Mouse (Mus musculus) granulocyte monocyte progenitor cell, adult 5-6 weeks (primary cell): ENCODE measurements at regions not wholly inside any gene's neighbourhood (a gene's known extent, or its start where the extent isn't known, plus 50 kb on each side); places are given as distances from the start of the nearest gene placed in this dataset.
A peak's percentile ranks its signal among the peaks of the same experiment; 100 is the strongest.

ENCODE experiments used
- ATAC-seq: replicated peaks from 2 replicates; pipeline ENCODE4 v1.8.0; 2016; ENCODE audit warnings: mild to moderate bottlenecking, moderate TSS enrichment, inconsistent platforms; ENCODE audit not compliant: poor library complexity, severe bottlenecking

DNA sequence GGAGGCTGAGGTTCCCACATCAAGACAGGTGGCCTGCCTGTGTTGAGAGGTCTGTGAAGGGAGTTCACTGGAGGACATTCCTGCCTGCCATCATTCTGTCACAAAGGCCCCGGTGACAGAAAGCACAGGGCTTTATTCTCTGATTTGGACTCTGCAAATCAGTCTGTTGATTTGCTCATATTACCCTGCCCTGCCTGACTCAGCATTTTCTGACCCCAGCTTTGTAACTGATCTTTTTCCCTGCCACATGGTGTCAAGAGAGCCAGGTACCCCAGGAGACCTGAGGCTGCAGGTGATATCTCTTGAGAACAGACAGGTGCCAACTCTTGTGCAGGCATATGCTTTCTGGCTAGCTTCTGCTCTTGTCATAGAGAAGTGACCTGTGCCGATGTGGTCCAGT, 906.5 kb upstream of the Lrrc6 start:
- no peak for ATAC-seq

DNA sequence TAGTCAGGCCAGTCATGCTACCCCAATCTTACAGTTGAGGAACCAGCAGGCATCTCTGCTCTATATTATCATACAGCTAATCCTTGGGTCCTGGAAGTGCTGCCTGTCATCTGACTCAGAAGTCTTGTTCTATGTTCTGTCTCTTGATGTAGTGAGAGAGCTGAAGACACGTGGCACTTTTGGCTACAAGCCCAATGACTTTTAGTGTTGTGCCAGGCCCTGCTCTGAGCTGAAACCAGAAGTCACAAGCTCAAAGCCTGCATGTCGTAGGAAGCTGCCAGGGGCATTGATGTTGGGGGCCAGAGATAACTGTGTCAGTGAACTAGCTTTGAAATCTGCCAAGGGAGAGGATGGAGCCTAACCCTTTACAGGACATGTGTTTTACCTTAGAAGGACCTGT, 904.8 kb upstream of the Lrrc6 start:
- no peak for ATAC-seq

- ATAC-seq = no peak
These were observed 904.3 kb upstream of the Lrrc6 start for GRCm38 (mm10) chr15:67405011-67405410.

- ATAC-seq = no peak
These were observed 901.6 kb upstream of the Lrrc6 start for GRCm38 (mm10) chr15:67402310-67402709.

DNA sequence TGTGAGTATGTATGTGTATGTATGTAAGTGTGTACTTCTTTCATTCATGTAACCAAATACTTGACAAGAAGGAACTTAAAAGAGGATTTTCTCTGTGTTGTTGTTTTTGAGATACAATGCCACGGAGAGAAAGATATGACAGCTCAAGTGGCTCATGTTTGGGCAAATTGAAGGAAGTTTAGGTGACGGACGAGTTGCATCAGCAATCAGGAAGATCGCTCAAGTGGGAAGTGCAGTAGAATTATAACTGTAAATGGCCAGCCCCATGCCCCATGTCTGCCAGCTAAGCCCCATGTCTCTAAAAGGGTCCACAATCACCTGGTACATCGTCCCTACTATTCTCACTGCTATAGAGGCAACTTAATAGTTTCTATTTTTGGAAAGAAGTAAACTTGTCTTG, 896.6 kb upstream of the Lrrc6 start:
- no peak for ATAC-seq

DNA sequence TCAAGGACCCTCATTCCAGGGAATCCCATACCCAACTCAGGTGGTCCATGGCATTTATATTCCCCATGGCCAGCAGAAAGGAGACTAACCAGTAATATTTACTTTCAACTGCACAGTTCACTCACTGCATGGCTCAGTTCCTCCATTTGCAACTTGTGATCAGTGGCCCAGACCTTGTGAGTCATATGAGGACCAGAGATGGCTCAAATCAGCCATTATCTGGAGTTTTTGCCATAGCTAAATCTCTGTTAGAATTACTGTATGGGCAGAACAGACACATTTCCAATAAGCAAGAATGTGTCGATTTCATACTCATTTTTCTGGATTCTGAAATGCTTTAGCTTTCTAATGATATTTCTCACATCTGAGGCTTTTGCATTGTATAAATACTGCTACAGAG, 894.4 kb upstream of the Lrrc6 start:
- ATAC-seq = no peak

GRCm38 (mm10) chr15:67391918-67392317, 891.2 kb upstream of the Lrrc6 start:
- no peak for ATAC-seq

- ATAC-seq = no peak
These were observed 887.8 kb upstream of the Lrrc6 start for GRCm38 (mm10) chr15:67388514-67388913.

GRCm38 (mm10) chr15:67386896-67387295, 886.2 kb upstream of the Lrrc6 start:
- ATAC-seq = peak; percentile 75

GRCm38 (mm10) chr15:67373599-67373998, 872.9 kb upstream of the Lrrc6 start:
- ATAC-seq = no peak

GRCm38 (mm10) chr15:67373030-67373429, 872.3 kb upstream of the Lrrc6 start:
- no peak for ATAC-seq

DNA sequence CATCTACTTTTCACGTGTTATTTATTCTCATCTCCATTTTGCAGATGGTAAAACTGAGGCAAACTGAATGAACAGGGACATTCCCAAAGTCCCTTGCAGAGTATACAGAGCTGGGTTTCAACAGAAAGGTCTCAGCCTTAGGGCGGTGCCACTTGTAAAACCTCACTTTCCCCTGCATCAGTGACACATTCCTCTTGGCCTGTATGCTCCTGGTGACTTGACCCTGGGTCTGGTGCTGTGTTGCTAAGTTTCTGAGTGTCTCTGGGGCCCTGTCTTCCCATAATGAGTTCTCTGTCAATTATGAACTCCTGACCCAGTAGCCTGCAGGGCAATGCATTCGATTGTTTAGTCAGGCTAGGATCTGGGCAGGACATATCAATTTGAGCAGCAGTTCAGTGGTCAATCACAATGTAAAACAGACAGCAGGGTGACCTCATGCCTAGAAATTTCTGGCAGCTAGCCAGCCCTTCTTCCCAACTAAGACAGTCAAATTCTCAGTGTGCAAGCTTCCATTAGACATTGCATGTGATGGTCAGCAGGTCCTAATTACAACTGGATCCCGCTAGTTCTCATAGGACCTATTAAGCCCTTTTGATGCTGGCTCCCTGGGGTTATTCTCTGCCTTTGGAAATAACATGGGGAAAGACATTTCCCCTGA, 863.5 kb upstream of the Lrrc6 start:
- no peak for ATAC-seq

GRCm38 (mm10) chr15:67361012-67361571, 860.4 kb upstream of the Lrrc6 start:
- no peak for ATAC-seq

DNA sequence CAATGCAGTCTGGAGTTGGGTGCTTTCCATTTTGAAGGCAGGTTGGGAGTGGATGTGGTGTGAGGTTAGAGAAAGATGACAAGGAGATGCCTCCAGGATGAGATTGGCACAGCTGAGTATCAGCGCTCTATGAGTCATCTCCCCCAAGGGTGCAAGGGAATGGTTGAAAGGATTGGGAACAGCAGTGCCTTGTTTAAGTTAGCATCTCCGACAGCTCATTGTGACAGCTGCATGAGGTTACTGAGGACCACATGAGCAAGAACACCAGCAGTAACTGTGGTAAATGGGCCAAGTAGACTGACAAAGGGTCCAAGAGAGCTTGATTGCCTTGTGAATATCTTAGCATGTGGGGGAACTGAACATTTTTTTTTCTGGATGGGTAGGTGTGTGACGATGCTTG, 857.2 kb upstream of the Lrrc6 start:
- no peak for ATAC-seq

DNA sequence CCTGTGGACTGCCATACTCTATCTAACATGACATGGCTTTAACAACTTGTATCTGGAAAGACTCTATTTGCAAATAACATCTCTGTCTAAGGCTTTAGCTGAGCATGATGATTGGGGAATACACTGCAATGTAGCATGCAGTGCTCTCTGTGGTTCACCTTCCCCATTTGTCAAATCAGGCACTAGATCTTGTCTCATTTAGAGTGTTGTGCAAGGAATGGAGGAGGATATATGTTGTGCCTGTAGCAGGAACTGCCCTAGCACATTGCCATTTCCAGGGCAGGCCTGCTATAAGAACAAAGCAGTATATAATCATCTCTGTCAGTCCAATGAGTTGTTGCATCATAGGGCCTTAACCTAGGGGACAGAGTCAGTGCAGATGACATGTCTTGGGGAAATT, 854.6 kb upstream of the Lrrc6 start:
- ATAC-seq = peak; percentile 86

DNA sequence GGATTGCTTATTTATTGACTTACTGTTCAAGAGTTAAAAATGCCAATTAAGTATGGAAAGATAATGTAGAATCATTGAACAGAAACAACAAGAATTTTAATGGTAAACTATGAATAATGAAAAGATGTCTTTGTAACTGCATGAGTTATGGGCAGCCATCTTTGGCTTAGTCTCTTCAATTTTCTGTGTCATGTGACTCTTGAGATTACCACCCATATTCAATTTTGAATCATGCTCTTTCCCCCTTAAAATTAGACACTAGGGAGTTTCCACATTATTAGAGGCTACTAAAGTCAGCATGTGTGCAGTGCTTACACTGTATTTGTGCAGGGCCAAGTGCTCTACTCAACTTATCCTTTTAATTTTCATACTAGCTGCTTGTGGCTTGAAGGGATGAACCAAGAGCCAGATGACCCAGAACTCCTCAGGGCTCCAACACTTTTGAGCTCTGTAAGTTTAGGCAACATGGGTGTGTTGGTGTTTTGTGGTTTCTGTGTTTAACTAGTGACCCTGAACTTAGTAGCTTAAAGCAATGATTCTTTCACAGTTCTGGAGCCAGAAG, 854.0 kb upstream of the Lrrc6 start:
- no peak for ATAC-seq

DNA sequence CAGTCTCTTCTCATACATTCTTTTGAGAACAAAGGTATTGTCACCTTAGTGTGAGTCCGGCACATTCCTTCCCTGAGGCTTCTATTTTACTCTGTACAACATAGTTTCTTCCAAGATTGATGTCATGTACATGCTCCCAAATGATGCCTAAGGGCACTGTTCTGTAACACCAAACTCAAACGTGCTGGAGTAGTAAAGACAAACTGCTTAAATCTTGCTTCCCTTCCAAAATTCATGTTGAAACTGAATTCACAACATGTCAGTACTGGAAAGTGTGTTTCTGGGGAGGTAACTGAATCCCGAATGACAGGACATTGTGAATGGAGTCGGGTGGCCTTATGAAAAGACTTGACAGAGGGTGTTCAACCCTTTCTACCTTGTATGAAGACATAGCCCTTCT, 848.8 kb upstream of the Lrrc6 start:
- ATAC-seq = no peak

DNA sequence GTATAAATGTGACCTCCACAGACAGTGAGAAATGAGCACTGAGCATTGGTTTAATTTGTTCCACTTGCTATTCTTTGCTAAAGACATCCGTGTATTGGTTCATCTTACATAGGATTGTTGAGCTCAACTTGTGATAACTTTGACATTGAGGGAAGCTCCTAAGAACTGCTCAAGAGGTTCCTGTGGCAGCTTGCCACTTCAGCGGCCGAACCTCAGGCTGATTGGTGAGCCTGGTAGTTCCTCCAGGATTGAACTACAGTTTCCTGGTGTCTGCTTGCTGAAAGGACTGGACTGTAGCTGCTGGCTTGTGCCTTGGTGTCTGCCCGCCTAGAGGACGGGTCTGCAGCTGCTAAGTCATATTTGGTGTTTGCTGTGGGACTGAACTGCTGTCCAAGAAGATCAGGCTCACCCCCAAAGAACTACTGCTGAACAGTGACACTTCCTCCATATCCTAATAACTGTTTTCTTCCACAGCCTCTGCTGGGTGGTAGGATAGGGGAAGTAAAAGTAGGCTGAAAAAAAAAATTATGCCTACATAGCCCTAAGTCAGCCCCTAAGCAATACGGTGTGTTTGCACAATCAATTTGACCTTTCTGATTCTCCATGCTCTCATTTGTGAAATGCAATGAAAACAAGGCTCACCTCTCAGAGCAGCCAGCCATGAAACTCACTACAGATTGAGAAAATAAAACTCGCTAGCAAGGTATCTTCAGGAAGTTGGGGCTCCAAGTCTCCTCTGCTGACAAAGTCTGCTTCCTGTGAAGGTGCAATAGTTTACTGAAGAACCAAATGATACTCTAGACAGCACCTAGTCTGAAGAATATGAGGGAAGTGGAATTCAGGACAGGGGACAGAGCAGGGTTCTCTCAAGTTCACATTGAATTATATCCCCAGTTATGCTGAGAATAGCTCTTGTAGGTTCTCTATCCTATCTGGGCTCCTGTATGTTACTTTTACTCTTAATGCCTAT, 844.8 kb upstream of the Lrrc6 start:
- peak; percentile 99 for ATAC-seq

GRCm38 (mm10) chr15:67342050-67342449, 841.3 kb upstream of the Lrrc6 start:
- no peak for ATAC-seq

- ATAC-seq = no peak
These were observed 836.3 kb upstream of the Lrrc6 start for GRCm38 (mm10) chr15:67337040-67337395.
